Mouse (Mus musculus): ENCODE results near the gene Noto. TPM values are rescaled to one million over a fixed set of nuclear protein-coding genes. Genes with fewer than 3 reads are reported as not detected.
"Not testable (repeated sequence)": the region's sequence is repeated elsewhere in the genome, so short reads cannot be mapped to it uniquely, and the experiment has no call there.

Gene Noto
- polyA plus RNA-seq, 1 experiment from 2014 or later: not detected

DNA sequence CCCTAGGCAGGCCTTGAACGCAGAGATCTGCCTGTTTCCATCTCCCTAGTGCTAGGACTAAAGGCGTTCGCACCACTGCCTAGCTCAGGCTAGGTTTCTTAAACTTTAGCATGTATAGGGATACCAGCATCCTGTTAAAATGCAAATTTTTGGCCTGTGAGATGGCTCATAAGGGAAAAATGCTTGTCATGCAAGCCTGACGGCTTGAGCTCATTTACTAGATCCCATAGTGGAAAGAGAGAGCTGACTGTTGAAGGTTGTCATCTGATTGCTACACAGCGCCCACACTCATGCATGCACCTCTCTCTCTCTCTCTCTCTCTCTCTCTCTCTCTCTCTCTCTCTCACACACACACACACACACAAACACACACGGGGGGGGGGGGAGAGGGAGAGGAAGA is 12.9 kb downstream of the Noto start:
- no peak overlapping the region for H3K4me3 ChIP-seq
- H3K27ac ChIP-seq: no peak overlapping the region
- no peaks in the 10 kb centered on the region for H3K9me3 ChIP-seq
- DNase-seq (ENCODE audit: extremely low spot score, low spot score): no peak
- peaks cover 21% of the 10 kb centered on the region for H3K4me1 ChIP-seq
- 93% methylated on average over 5 of the region's 6 CpGs for WGBS
- H3K27me3 ChIP-seq (ENCODE audit: poor library complexity, severe bottlenecking): no peaks in the 10 kb centered on the region
- H3K36me3 ChIP-seq (replicated peaks): peaks cover 40% of the 10 kb centered on the region

DNA sequence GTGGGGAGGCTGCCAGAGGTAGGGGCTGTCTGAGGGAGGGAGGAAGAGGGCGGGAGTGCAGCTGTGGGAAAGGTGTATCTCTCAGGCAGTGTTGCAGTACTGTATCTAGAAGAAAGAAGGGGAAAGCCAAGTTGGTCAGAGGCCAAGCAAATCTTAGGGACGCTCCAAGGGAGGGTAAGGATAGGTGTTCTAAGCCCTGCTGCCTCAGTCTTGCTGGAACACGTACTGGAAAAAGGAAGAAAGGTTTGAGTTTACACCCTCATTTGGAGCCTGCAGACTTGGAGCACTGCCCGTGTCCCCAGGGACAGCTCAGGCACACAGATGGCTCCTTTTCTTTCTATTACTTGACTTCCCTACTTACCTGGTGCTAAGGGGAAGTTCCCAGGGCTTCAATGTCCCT is 17.5 kb downstream of the Noto start:
- 92% methylated on average over 4 of the region's 4 CpGs for WGBS
- H3K4me1 ChIP-seq: no peaks in the 10 kb centered on the region
- no peak overlapping the region for H3K27ac ChIP-seq
- no peak overlapping the region for H3K4me3 ChIP-seq
- H3K27me3 ChIP-seq (ENCODE audit: poor library complexity, severe bottlenecking): no peaks in the 10 kb centered on the region
- no peak for DNase-seq (ENCODE audit: extremely low spot score, low spot score)
- no peaks in the 10 kb centered on the region for H3K9me3 ChIP-seq
- peaks cover 84% of the 10 kb centered on the region for H3K36me3 ChIP-seq (replicated peaks)

DNA sequence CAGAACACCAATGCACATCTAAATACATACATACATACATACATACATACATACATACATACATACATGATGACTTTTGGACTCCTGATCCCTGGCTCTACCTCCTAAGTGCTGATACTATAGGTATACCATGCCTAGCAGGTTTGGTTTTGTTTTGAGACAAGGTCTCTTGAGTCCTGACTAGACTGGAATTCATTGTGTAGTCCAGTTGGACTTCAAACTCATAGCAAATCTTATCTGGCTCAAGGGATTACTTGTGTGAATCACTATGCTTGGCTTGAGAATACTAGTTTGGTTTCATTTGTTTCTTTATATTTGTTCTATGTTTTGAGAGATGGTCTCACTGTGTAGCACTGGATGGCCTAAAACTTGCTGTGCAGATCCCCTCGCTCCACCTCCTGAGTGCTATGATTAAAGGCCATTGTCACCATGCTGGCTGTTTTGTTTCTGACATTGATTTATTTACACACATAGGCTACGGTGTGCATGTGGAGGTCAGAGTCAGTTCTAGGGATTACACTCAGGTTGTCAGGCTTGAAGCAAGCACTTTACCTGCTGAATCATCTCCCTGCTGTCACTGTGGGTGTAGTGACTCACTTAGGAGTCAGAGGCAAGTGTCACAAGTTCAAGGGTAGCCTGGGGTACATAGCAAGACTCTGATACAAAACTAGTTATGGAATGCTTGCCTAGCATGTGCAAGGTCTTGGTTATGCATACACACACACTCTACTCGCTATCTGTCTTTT is 20.0 kb downstream of the Noto start:
- Histone ChIP-seq H3K9me3 (no peaks in the 10 kb centered on the region), H3K4me1 (no peaks in the 10 kb centered on the region), H3K27me3 (ENCODE audit: poor library complexity, severe bottlenecking) (no peaks in the 10 kb centered on the region), H3K4me3 (no peak overlapping the region), H3K36me3 (replicated peaks) (peaks cover 93% of the 10 kb centered on the region), H3K27ac (no peak overlapping the region)
- DNase-seq (ENCODE audit: extremely low spot score, low spot score): no peak
- WGBS: 91% methylated on average over 3 of the region's 3 CpGs

DNA sequence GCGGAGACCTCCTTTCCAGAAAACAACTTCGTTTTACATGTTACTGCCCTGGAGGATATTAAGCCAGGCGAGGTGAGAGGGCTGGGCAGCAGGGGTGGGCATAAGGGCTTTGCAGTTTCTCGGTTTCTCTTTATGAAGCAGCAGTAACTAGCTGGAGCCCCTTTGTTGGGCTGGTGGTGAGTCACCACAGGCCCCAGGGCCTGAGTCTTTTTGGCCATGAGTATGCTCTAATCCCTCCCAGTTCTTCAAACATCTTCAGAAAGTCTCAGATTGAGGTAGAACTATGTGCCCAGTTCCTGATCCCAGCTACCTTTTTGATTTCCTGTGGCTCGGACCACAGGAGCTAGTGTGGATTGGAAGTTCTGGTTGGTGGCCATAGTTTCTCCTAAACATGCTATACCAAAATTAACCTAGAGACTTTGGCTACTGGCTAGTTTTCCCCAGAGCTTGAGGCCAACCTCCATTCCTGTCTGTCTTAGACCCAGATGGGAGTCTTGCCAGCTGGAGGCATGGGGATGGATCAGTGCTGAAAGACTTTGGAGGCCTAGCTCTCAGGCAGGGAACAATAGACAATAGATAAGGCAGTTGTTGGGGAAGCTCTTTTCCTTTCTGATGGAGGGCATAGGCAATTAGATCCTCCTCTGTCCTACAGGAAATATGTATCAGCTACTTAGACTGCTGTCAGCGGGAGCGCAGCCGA is 20.7 kb downstream of the Noto start:
- 87% methylated on average over 8 of the region's 8 CpGs for WGBS
- Histone ChIP-seq H3K4me1 (no peaks in the 10 kb centered on the region), H3K27me3 (ENCODE audit: poor library complexity, severe bottlenecking) (no peaks in the 10 kb centered on the region), H3K36me3 (replicated peaks) (peaks cover 86% of the 10 kb centered on the region), H3K9me3 (no peaks in the 10 kb centered on the region), H3K4me3 (no peak overlapping the region), H3K27ac (no peak overlapping the region)
- no peak for DNase-seq (ENCODE audit: extremely low spot score, low spot score)

DNA sequence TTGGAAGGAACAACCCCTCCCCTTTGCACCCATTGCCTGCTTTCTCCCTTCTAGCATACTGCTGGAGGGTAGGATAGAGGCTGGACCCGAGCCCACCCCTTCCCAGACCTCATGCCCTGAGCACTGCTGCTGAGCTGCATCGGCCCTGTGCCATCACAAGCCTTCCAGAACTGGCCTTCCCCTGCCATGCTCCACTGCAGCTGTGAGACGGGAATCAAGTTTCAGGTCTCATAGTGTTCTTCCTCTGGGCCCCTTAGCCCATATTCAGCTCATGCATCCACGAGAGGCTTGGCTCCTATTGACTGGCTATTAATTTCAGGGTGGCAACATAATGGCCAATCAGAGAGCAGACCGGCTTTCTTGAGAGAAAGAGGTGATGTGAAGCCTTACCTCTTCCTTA is 21.6 kb downstream of the Noto start:
- no peak for DNase-seq (ENCODE audit: extremely low spot score, low spot score)
- Histone ChIP-seq H3K9me3 (no peaks in the 10 kb centered on the region), H3K27me3 (ENCODE audit: poor library complexity, severe bottlenecking) (no peaks in the 10 kb centered on the region), H3K4me3 (no peak overlapping the region), H3K27ac (no peak overlapping the region), H3K36me3 (replicated peaks) (peaks cover 77% of the 10 kb centered on the region), H3K4me1 (peaks cover 3% of the 10 kb centered on the region)
- WGBS: 86% methylated on average over 5 of the region's 5 CpGs

DNA sequence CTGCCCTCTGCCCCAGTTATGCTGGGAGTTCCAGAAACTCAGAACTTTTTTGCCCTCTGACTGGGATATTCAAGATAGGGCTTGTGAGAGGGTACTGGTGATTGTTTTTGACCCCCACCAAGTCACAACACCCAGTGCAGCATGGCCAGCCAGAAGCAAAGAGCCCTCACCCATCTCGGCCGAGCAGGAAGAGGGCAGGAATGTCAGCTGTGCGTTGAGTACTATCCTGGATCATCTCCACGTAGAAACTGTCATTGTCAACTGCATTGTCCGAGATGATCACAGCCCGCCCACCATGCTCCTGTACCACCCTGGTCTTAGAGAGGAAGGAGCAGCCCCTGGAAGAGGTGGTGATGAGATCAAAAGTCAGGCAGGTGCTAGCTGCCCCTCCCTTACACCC is 23.7 kb downstream of the Noto start:
- no peaks in the 10 kb centered on the region for H3K9me3 ChIP-seq
- DNase-seq (ENCODE audit: extremely low spot score, low spot score): no peak
- H3K27me3 ChIP-seq (ENCODE audit: poor library complexity, severe bottlenecking): no peaks in the 10 kb centered on the region
- peaks cover 10% of the 10 kb centered on the region for H3K4me1 ChIP-seq
- 88% methylated on average over 6 of the region's 6 CpGs for WGBS
- no peak overlapping the region for H3K4me3 ChIP-seq
- peaks cover 56% of the 10 kb centered on the region for H3K36me3 ChIP-seq (replicated peaks)
- H3K27ac ChIP-seq: no peak overlapping the region

DNA sequence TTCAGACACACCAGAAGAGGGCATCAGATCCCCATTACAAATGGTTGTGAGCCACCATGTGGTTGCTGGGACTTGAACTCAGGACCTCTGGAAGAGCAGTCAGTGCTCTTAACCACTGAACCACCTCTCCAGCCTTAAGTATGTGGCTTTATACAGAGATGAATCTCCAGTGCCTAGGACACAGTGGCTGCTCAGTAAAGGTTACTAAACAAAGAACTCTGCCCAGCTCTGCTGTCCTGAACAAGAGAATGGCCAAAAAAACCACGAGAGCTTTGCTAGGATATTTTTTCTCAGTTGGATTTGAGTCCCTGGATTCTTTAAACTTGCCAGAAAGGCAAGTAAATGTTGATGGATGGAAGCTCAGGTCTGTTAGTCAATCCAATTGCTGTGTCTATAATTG is 26.5 kb downstream of the Noto start:
- H3K9me3 ChIP-seq; H3K27me3 ChIP-seq (ENCODE audit: poor library complexity, severe bottlenecking); DNase-seq (ENCODE audit: extremely low spot score, low spot score): not testable (repeated sequence)
- H3K4me1 ChIP-seq: peaks cover 36% of the 10 kb centered on the region
- H3K36me3 ChIP-seq (replicated peaks): peaks cover 43% of the 10 kb centered on the region
- 66% methylated on average over 1 of the region's 1 CpGs for WGBS
- H3K27ac ChIP-seq: 0 out of 2 replicates have a peak overlapping the region, but pooled peaks have one; percentile 95
- H3K4me3 ChIP-seq: peak overlapping the region; percentile 70; the same call in 1 of the 2 replicates

DNA sequence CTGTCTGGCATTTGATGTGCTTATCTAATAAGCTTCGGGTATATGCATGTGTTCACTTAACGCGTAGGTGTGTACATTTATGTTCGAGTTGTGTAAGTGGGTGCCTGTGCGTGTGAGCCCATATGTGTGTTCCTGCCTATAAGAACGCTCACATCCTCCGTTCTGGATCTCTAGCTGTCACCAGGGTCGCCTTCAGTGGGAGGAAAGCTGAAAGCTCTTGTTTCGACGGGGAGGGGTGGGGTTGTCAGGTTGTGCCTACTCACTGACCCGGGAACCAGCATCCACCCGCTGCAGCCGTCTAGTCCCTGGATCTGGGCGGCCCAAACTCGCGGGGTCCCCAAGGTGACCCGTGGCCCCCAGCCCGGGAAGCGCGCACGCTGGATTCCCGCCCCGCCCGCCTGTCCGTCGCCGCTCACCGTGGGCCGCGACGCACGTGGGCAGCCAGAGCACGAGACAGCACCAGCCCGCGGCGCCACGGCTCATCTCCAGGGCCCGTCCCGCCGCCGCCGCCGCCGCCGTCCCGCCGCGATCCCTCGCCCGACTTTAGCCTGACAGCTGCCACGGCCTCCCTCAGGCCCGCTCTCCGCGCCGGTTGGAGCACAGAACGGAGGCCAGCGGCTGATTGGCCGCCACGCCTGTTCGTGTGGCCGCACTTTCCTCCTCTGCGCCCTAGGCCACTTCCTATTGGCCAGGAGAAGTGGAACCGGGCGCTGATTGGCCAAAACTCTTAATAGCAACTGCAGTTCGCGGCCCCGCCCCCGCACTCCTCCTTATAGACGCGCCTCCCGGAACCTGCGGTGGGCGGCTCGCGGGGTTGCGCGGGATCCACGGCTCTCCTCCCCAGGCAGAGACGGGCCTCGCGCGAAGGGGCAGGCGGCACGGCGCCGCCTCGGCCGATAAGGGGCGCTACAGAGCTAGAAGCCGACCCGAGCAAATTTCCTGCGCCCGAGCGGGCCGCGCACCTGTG is 27.3 kb downstream of the Noto start, which contains the start of gene Cct7:
Cct7 (plus strand) TSS at position 818 of the 967 bp plus-strand sequence.
- Histone ChIP-seq H3K27ac (peak within 1 kb of the TSS; percentile 95), H3K36me3 (replicated peaks) (peaks cover 41% of the 10 kb centered on the region), H3K9me3 (no peaks in the 10 kb centered on the region), H3K4me1 (peaks cover 43% of the 10 kb centered on the region), H3K4me3 (peak within 1 kb of the TSS; percentile 70), H3K27me3 (ENCODE audit: poor library complexity, severe bottlenecking) (no peaks in the 10 kb centered on the region)
- WGBS: 3% methylated on average over 96 of the region's 96 CpGs
- peak; percentile 98 for DNase-seq (ENCODE audit: extremely low spot score, low spot score)

DNA sequence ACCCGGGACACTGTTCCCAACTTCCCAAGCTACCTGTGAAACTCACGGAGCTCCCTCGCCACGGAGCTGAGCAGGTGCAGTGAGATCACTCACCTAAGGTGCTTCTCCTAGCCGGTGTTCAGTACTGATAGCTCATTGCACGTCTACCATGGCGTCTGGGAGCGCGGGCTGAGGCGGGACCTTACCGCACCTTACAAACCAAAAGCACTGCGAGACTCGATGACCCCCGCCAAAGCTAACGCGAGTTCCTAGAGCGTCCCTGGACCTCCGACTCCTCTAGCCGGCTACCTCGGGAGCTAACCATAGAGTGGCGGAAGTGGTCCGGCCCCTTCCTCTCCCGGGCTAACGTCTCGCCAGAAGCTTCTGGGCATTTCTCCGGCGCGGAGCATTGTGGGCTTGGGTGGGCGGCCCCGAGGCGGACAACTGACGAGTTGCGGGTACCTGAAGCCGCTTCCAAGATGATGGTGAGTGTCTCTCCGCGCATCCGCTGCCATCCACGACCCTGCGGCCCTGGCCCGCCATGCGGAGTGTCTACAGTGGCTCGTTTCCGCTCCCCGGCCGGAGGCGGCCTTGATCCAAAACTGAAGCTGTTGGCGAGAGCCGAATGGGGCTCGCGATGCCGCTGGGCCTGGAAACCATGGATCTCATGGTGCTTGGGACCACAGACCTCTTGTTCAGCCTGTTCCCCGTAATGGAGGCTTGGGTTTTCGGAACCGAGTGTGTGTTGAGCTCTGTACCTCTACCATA is 28.2 kb downstream of the Noto start, which contains the start of gene Pradc1:
Pradc1 (minus strand) TSS at position 307 of the 747 bp plus-strand sequence.
- peaks cover 40% of the 10 kb centered on the region for H3K36me3 ChIP-seq (replicated peaks)
- no peaks in the 10 kb centered on the region for H3K9me3 ChIP-seq
- peak within 1 kb of the TSS; percentile 95 for H3K27ac ChIP-seq
- H3K27me3 ChIP-seq (ENCODE audit: poor library complexity, severe bottlenecking): no peaks in the 10 kb centered on the region
- H3K4me1 ChIP-seq: peaks cover 52% of the 10 kb centered on the region
- peak; percentile 99 for DNase-seq (ENCODE audit: extremely low spot score, low spot score)
- under 1% methylated on average over 54 of the region's 54 CpGs for WGBS
- H3K4me3 ChIP-seq: peak within 1 kb of the TSS; percentile 70

DNA sequence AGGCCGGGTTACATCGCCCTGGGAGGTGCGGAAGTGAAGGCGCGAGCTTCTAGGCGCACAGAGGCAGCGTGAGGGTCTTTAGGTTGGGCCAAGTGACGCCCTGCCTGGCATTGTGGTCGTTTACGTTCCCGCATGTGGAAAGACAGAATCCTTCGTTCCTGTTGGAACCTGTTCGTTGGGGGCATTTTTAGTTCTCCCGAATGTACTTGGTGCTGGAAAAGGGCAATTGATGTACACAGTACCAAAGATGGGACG is 28.7 kb downstream of the Noto start:
- Histone ChIP-seq H3K9me3 (no peaks in the 10 kb centered on the region), H3K4me3 (peak overlapping the region; percentile 70), H3K4me1 (peaks cover 57% of the 10 kb centered on the region), H3K27ac (peak overlapping the region; percentile 95), H3K27me3 (ENCODE audit: poor library complexity, severe bottlenecking) (no peaks in the 10 kb centered on the region), H3K36me3 (replicated peaks) (peaks cover 38% of the 10 kb centered on the region)
- 0% methylated on average over 15 of the region's 15 CpGs for WGBS
- DNase-seq (ENCODE audit: extremely low spot score, low spot score): no peak

DNA sequence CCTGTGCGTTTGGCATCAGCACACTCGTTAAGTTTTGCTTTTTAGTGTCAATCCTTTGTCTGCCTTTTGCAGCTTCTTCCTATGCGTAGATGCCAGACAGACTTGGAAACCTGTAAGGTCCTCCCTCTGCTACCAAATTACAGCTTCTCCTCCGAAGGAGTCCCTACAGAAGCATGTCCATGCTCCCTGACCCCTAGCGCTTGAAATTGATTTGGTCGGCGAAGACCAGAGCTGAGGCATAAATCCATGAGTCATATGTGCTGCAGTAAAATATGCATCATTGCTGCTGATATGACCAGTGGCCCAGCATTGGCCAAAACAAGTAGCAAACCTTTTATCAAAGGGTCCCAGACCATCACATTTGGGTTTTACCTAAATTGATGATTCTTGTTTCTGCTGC is 29.1 kb downstream of the Noto start:
- Histone ChIP-seq H3K4me3 (peak overlapping the region; percentile 70), H3K27me3 (ENCODE audit: poor library complexity, severe bottlenecking) (no peaks in the 10 kb centered on the region), H3K4me1 (peaks cover 58% of the 10 kb centered on the region), H3K9me3 (no peaks in the 10 kb centered on the region), H3K27ac (peak overlapping the region; percentile 95), H3K36me3 (replicated peaks) (peaks cover 38% of the 10 kb centered on the region)
- DNase-seq (ENCODE audit: extremely low spot score, low spot score): no peak
- 19% methylated on average over 7 of the region's 7 CpGs for WGBS

DNA sequence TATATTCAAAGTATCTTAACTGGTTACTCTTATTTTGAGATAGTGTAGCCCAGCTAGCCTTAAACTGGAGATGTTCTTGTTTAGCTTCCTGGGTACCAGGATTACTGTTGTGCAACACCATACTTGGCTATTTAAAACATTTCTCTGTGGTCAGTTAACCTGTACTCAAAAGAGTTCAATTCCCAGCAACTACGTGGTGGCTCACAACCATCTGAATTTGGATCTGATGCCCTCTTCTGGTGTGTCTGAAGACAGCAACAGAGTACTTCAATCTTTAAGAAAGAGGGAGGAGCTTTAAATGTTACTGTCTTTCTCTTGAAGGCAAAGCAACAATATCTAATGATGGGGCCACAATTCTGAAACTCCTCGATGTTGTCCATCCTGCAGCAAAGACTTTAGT is 35.9 kb downstream of the Noto start:
- Histone ChIP-seq H3K36me3 (replicated peaks) (peaks cover 93% of the 10 kb centered on the region), H3K4me1 (peaks cover 27% of the 10 kb centered on the region), H3K4me3 (no peak overlapping the region), H3K9me3 (no peaks in the 10 kb centered on the region), H3K27me3 (ENCODE audit: poor library complexity, severe bottlenecking) (no peaks in the 10 kb centered on the region), H3K27ac (no peak overlapping the region)
- DNase-seq (ENCODE audit: extremely low spot score, low spot score): no peak
- 93% methylated on average over 2 of the region's 2 CpGs for WGBS

Measured in forebrain, embryonic 10.5 days (tissue).